Mouse (Mus musculus): ENCODE data around the gene Peg3.

DNA sequence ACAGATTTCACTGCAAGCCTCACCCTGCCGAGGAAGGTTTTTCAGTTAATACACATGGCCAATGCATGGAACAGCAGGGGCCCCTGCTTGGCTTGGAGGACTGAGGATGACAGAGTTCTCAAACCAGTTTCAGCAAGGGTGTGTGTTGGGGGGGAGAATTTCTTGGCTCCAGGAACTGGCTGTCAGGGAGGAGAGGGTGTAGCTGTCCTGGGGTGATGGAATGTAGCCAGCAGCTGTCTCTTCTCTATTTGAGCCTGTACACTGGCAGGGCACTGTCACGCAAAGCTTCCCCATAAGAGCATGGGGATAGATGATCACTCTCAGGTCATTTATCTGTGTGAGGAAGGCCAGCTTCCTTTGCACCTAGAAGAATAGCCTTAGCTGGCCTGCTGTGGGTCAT, 46.9 kb upstream of the Peg3 start:
- TF ChIP-seq CTCF (IDR thresholded peaks at IDR 0.05; ENCODE audit: low read depth, low read length) (no peak), POLR2A (IDR thresholded peaks at IDR 0.05; ENCODE audit: insufficient read depth, low read length) (no peak)

All from ES-Bruce4 (cell line).